Mouse (Mus musculus) embryo, embryonic 10.5 days (tissue): ENCODE measurements around the gene Vps35l.

Experiments used
- DNase-seq: peaks from one replicate; pipeline ENCODE4 v3.0.0-alpha.2; 2015; ENCODE audit warnings: low spot score

The Vps35l gene

DNA sequence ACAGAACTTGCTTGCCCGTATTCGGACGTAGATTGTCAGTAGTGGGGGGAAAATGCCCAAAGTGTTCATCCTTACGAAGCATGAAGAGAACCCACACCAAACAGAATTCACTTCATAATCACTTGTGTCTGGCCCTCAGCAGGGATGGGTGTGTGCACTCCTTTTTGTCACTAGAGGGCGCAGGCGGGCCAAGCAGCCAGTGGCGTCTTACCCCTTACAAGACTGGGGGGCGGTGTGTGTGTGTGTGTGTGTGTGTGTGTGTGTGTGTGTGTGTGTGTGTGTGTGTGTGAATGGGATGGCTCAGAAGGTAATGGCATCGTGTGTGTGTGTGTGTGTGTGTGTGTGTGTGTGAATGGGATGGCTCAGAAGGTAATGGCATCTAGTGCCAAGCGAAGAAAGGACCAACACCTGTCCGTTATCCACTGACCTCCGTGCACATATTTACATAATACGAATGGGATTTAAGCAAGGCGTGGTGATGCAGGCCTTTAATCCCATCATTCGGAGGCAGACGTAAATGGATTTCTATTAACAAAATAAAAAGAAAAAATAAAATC is at the start of gene Vps35l:
Gene Vps35l, plus strand, starts transcription at position 252 of the 557 bp plus-strand sequence.
- peak; percentile 91 for DNase-seq

- no peak for DNase-seq
Measured at GRCm38 (mm10) chr7:118691287-118691686, 48.7 kb upstream of the Vps35l start.

DNA sequence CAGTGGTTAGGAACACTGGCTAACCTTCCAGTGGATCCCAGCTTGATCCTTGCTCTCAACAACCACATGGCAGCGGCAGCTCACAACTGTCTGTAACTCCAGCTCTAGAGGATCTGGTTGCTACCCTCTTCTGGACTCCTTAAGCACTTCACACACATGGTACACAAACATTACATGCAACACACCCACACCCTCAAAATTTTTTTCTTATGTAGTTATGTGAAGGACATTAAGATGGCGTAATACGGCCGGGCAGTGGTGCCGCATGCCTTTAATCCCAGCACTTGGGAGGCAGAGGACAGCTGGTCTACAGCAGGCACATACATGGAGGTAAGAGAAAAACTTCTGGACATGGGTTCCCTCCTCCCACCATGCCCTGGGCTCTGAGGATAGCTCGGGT is 43.9 kb upstream of the Vps35l start:
- no peak for DNase-seq

GRCm38 (mm10) chr7:118697168-118697567 is 42.9 kb upstream of the Vps35l start:
- DNase-seq: no peak

DNA sequence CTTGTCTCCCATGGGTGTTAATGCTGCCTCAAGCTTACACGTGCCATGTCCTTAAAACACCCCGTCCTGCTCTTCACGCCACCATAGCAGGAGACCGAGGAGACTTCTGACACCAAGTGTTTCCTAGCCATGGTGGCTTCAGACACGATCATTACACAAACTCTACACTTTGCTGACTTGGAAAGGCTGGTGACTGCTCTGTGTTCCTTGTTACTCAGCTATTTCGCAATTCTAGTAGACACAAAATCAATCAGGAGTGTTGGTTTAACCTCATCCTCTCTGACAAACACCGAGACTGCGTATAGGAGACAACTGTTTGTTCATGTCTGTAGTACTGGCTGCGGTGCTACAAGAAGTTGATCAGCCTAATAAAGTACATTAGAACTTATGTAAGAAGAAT is 41.1 kb upstream of the Vps35l start:
- DNase-seq: no peak

- DNase-seq: no peak
Measured at GRCm38 (mm10) chr7:118703144-118703561, 36.9 kb upstream of the Vps35l start.

DNA sequence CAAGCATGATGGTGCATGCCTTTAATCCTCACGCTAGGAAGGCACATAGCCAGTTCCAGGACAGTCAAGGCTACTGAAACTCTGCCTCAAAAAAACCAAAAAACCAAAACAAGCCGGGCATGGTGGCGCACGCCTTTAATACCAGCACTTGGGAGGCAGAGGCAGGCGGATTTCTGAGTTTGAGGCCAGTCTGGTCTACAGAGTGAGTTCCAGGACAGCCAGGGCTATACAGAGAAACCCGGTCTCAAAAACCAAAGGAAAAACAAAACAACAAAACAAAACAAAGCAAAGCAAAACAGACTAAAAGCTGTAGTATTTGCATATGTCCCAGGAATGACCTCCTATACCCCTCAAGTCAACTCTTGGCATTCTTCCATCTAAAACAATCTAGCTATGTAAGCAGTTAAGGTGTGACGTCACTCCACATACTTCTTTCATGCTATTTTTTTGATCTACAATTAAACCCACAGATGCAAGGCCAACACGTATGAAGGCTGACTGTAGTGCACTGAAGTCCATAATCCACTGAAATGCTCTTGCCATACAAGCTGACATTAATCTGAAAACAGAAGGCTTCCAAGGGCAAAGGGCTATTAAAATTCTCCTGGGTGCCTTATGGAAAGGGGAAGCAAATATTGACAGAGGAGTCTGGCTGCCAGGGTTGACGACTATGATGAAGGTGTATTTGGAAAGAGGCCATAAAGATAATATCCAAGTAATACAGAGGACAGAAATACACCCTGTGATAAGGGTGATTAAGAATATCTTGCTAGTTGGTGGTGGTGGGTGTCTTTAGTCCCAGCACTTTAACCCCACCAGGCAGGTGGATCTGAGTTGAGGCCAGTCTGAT is 35.8 kb upstream of the Vps35l start:
- peak; percentile 3 for DNase-seq

DNA sequence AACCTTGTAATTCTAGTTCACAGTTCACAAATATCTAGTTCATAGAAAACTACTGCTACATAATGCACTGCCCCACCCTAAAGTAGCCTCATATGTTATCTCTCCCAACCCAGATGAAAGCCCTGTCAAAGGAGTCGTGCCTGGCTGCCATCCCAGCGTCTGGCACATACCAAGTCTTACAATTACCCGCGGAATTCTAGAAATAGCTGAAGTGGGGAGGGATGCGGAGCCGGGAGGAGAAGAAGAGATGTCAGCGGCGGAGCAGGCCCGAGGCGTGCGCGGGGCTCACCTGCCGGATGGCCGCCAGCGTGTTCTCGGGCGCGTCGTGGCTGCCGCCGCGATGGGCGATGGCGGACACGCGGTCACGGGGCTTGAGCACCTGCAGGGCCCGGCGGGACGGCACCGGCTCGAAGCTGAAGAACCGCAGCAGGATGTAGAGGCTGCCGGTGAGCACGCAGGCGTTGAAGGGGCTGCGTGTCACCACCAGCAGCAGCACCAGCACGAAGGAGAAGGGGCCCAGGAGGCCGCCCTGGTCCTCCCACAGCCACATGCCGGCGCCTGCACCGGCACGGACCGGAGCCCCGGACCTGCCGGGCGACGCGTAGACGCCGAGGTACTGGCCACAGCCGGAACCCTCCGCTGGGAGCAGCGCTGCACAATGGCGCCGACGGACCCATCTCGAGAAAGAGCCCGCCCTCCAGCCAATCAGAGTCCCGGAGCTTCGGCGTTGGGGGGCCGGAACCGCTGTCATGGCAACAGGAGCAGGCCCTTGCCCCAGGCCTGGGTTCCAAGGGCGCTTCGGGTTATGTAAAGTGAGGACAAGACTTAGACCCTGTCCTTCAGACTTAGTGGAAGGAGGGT is 34.7 kb upstream of the Vps35l start, which contains the start of gene Gde1:
Gene Gde1, minus strand, starts transcription at position 678 of the 861 bp plus-strand sequence.
- peak; percentile 96 for DNase-seq

GRCm38 (mm10) chr7:118706051-118706450 is 34.0 kb upstream of the Vps35l start:
- peak; percentile 21 for DNase-seq

- no peak for DNase-seq
Measured at GRCm38 (mm10) chr7:118706488-118706887, 33.5 kb upstream of the Vps35l start.

- DNase-seq: no peak
Measured at GRCm38 (mm10) chr7:118707216-118707615, 32.8 kb upstream of the Vps35l start.

DNA sequence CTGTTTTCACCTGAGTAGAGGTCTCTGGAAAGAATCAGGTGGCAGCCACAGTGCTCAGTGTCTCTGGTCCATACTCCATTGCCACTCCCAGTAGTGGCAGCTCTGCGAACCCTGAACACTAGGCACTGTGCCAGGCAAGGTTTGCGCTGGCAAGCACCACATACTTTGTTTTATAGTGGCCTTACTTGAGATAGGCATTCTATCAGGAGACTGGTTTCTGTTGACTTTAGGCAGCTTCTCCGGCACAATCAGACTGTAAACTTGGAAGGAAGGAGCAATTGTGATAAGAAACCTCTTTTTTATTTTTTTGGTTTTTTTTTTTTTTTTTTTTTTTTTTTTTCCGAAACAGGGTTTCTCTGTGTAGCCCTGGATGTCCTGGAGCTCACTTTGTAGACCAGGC is 32.0 kb upstream of the Vps35l start:
- DNase-seq: no peak

DNA sequence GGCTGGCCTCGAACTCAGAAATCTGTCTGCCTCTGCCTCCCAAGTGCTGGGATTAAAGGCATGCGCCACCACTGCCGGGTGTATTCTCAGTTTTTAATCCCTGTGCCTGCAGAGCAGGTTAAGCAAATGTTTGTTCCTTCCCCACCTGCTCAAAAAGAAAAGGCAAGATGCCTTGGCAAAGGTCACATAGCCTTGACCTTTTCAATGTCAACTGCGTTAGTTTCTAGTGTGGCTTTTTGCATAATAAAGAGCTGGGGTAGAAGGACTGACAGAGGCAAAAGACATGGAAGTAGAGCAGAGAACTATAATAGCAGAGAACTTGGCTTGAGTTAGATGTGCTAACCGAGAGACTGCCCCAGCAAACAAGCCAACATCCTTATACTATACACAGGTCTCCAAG is 29.2 kb upstream of the Vps35l start:
- no peak for DNase-seq

DNA sequence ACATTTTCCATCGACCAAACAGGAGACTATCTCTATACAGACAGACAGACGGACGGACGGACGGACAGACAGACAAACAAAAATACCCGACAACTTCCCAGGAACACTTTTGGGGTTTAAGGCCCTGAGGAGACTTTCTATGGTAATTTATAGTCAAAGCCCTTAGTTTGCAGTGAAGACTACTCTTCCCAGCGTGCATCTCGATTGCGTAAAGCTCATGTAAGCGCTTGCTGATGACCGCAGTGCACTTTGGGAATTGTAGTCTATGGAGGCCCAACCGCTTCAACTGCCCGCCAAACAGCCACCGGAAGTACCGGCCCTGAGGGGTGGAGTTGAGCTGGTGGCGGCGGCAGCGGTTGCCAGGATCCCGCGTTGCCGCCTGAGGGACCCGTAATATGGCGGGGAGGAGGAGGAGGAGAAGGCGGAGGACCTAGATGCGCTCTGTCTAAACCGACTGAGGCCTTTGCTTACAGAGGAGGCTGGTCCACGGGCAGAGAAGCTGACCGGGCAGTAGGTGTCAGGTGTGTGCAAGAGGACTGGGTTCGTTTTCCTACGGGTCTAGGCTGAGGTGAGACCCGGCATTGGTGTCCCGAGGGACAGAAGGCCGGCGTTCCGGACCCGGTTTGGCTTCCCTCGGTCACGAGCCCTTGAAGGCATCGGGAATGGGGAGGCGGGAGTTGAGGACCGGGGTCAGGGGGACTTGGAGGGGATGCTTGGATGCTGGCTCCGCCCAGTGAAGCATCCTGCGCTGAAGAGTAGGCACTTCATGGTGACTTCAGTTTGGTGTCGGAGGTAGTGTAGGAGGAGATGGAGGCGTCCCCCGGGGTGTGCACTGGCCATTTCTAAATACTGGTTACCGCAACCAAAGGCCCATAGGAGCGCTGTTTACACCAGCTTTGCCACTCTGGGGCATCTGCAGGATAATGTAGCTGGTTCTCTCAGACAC is 27.5 kb upstream of the Vps35l start, which contains the start of gene Ccp110:
Gene Ccp110, plus strand, starts transcription at position 325 of the 946 bp plus-strand sequence.
- DNase-seq: peak; percentile 98

DNA sequence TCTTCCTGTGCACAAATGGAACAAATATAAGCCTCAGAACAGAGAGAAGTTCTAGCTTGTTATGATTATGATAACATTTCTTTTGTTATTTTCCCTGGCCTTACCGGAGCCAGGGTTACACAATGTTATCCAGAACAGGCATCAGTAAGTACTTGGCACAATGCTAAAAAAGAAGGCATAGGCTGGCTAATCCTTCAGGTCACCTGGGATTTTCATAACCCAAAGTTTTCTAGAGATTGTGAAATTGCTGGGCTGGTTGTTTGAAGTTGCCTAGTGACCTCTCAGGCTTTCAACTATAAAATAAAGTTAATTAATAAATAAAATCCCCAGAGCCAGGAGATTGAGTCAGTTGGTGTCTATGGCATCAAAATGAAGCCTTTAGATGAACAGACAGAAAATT is 25.2 kb upstream of the Vps35l start:
- no peak for DNase-seq

DNA sequence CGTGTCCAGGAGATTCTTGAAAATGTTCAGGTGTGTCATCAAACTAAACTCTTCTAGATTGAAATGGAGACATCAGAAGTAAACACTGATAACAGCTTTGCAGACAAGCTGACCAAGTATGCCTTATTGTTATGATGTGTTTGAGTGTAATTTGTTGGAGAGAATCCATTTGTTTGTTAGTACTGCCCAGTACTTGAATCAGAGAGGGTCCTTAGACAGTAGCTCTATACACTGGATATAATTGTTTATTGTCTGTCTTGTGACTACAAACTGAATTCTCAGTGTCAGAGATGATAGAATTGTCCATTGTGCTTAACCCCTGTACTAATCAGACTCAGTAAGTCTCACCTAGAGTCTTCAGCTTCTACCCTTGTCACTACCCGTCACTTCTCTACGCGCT is 22.0 kb upstream of the Vps35l start:
- DNase-seq: no peak

- no peak for DNase-seq
Measured at GRCm38 (mm10) chr7:118723927-118724326, 16.1 kb upstream of the Vps35l start.

DNA sequence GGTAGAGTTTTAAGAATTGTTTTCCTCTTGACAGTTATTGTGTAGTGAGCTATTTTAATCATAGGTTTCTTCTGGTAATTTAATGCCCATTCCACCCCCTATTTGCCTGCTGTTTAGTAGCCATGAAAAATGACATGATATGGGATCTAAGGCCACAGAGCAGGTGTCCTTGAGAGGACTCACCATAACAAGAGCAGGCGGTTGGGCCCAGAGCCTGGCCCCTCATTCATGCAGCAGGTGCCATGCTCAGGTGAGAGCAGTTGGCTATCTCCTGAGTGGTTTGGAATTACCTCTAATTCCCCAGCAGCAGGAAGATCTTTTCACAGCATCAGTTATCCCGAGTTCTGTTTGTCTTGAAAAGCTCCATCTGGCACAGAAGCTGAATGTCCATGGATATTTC is 14.6 kb upstream of the Vps35l start:
- DNase-seq: no peak

GRCm38 (mm10) chr7:118728846-118729587 is 11.0 kb upstream of the Vps35l start:
- DNase-seq: no peak

DNA sequence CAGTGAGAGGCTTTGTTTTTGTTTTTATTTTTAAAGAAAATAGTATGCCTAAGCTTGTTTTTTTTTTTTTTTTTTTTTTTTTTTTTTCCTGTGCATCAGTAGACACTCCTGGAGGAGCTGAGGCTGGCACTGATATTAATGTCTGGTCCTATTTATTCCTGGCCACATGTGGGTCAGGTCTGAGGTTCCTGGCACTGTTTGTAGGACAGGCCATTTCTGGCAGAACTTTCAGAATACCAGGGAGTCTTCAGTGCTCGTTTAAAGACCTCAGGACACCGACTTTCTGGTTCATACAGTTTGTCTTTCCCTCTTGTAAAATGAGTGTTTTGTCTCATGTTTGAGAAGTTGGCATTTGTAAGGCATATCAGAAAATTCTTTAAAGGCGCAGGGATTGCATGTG is 8.2 kb upstream of the Vps35l start:
- no peak for DNase-seq

GRCm38 (mm10) chr7:118733225-118733624 is 6.8 kb upstream of the Vps35l start:
- no peak for DNase-seq
